Mouse (Mus musculus) hematopoietic stem cell, adult 5-6 weeks (primary cell): ENCODE results near the gene Tmem259. TPM values are rescaled to one million over a fixed set of nuclear protein-coding genes. Genes with fewer than 3 reads are reported as not detected.
"Not testable (repeated sequence)": the region's sequence is repeated elsewhere in the genome, so short reads cannot be mapped to it uniquely, and the experiment has no call there.

Experiments used
- ATAC-seq, 2 experiments: fragments of 125-278 bp in 1 of 2; replicated peaks in 1 of 2; 2 replicates each; pipeline ENCODE4 v1.8.0; 2016 to 2017; ENCODE audit warnings: inconsistent platforms in 2 of 2, mild to moderate bottlenecking in 2 of 2, moderate number of reproducible peaks in 2 of 2, low read depth in 1 of 2, moderate TSS enrichment in 1 of 2; ENCODE audit not compliant: low FRiP score in 2 of 2, poor library complexity in 2 of 2, severe bottlenecking in 2 of 2, insufficient read depth in 1 of 2, low TSS enrichment in 1 of 2
- total RNA-seq: library from RNA; stranded (forward); fragments of 172-1452, 232-1000 nt; gene quantifications from 2 replicates; pipeline ENCODE4 v1.2.3, GENCODE M21; 2017

The Tmem259 gene
- total RNA-seq, 1 experiment from 2014 or later = 47.4 TPM

GRCm38 (mm10) chr10:79976722-79977107, 7.4 kb downstream of the Tmem259 start:
- no peak for ATAC-seq

- no peak for ATAC-seq
Observed at GRCm38 (mm10) chr10:79976071-79976721, 7.9 kb downstream of the Tmem259 start.

- no peak for ATAC-seq
Observed at GRCm38 (mm10) chr10:79974668-79975067, 9.5 kb downstream of the Tmem259 start.

- 0 out of 4 replicates have a peak, but pooled peaks of 1 of the 2 experiments have one; percentile 18 for ATAC-seq
Observed at GRCm38 (mm10) chr10:79974087-79974486, 10.0 kb downstream of the Tmem259 start.

- no peak for ATAC-seq
Observed at GRCm38 (mm10) chr10:79972831-79973230, 11.3 kb downstream of the Tmem259 start.

GRCm38 (mm10) chr10:79971183-79971497, 13.0 kb downstream of the Tmem259 start:
- no peak for ATAC-seq

GRCm38 (mm10) chr10:79970415-79971182, 13.5 kb downstream of the Tmem259 start, which contains the start of gene Grin3b:
Grin3b (plus strand) TSS chr10:79970715.
- ATAC-seq = no peak

GRCm38 (mm10) chr10:79969124-79969568, 15.0 kb downstream of the Tmem259 start:
- no peak for ATAC-seq

- no peak for ATAC-seq
Observed at GRCm38 (mm10) chr10:79968181-79968580, 15.9 kb downstream of the Tmem259 start.

- no peak for ATAC-seq
Observed at GRCm38 (mm10) chr10:79966886-79967400, 17.2 kb downstream of the Tmem259 start.

GRCm38 (mm10) chr10:79965325-79965724, 18.8 kb downstream of the Tmem259 start:
- ATAC-seq = no peak

- ATAC-seq = no peak
Observed at GRCm38 (mm10) chr10:79964727-79965126, 19.4 kb downstream of the Tmem259 start.

GRCm38 (mm10) chr10:79960671-79961294, 23.3 kb downstream of the Tmem259 start:
- no peak for ATAC-seq

GRCm38 (mm10) chr10:79959847-79960601, 24.1 kb downstream of the Tmem259 start, which contains the start of gene Wdr18:
Wdr18 (plus strand) TSS chr10:79960152.
- ATAC-seq = peak; percentile 91 to 95

- ATAC-seq = not testable (repeated sequence)
Observed at GRCm38 (mm10) chr10:79959412-79959811, 24.7 kb downstream of the Tmem259 start.

GRCm38 (mm10) chr10:79958140-79958816, 25.9 kb downstream of the Tmem259 start:
- ATAC-seq = peak; percentile 67 to 77

GRCm38 (mm10) chr10:79956643-79957154, 27.4 kb downstream of the Tmem259 start:
- no peak for ATAC-seq
